Mouse (Mus musculus) megakaryocyte, embryonic 14.5 days (primary cell): Measurements from ENCODE around the gene Adamts16. TPM values are rescaled to one million over a fixed set of nuclear protein-coding genes. Genes with fewer than 3 reads are reported as not detected.
A peak's percentile ranks its signal among the peaks of the same experiment; 100 is the strongest.

Experiments used
- H3K27me3 ChIP-seq: replicated peaks from 2 replicates; pipeline ENCODE3; 2012; ENCODE audit warnings: inconsistent platforms
- H3K36me3 ChIP-seq: replicated peaks from 2 replicates; pipeline ENCODE3; 2012; ENCODE audit warnings: low read length, inconsistent platforms, mixed read lengths
- H3K4me1 ChIP-seq: 2 replicates; pipeline ENCODE4 v1.6.1; 2012; ENCODE audit warnings: inconsistent platforms
- H3K4me3 ChIP-seq: replicated peaks from 2 replicates; pipeline ENCODE3; 2012; ENCODE audit warnings: moderate library complexity, mild to moderate bottlenecking, inconsistent platforms
- H3K9me3 ChIP-seq: 2 replicates; pipeline ENCODE4 v1.6.1; 2012; ENCODE audit warnings: inconsistent platforms
- FLI1 ChIP-seq: IDR thresholded peaks from 2 replicates; pipeline ENCODE4 v1.6.1; 2012; ENCODE audit warnings: low read length, inconsistent platforms, mixed read lengths
- GATA1 ChIP-seq: IDR thresholded peaks from 3 replicates; pipeline ENCODE4 v1.6.1; 2012; ENCODE audit warnings: mixed read lengths, low read length, inconsistent platforms, borderline replicate concordance
- polyA plus RNA-seq: library from polyadenylated mRNA; stranded (reverse); fragments of >175 nt; gene quantifications from 2 replicates; pipeline ENCODE4 v1.2.3, GENCODE M21; 2012; ENCODE audit warnings: low replicate concordance; ENCODE audit not compliant: insufficient read depth

Gene Adamts16
- polyA plus RNA-seq, 1 experiment: not detected

DNA sequence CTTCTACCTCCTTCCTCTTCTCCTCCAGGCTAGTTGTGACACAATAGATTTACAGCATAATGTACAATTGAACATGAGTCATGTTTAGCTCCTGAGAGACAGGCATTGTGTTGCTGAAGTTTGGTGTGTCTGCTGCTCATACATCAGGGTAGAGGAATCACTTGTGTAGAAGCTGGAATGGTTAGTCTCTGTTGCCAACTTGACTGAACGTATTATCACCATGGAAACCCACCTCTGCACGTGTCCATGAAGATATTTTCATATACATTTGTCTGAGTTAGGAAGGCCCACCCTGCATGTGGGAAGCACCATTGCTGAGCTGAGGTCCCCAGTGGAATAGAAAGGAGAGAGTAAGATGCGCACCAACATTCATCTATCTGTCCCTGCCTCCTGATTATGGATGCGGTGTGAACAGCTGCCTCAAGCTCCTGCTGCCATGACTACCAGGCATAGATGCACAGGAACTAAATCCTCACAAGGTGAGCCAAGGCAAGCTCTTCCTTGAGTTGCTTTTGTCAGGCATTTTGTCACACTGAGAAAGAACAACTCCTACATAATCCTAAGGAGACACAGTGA lies 142.7 kb downstream of the Adamts16 start:
- Histone ChIP-seq H3K4me3 (no peak overlapping the region), H3K9me3 (peaks cover 5% of the 10 kb centered on the region; the same call in 1 of the 2 replicates), H3K27me3 (no peaks in the 10 kb centered on the region), H3K4me1 (peaks cover 4% of the 10 kb centered on the region; the same call in 1 of the 2 replicates), H3K36me3 (no peaks in the 10 kb centered on the region)
- no peak for TF ChIP-seq GATA1
- TF ChIP-seq FLI1: no peak

GRCm38 (mm10) chr13:70689452-70689960 lies 152.1 kb downstream of the Adamts16 start:
- H3K36me3 ChIP-seq: no peaks in the 10 kb centered on the region
- no peak overlapping the region for H3K4me3 ChIP-seq
- peaks cover 18% of the 10 kb centered on the region for H3K9me3 ChIP-seq
- no peaks in the 10 kb centered on the region for H3K4me1 ChIP-seq
- TF ChIP-seq FLI1 (no peak), GATA1 (no peak)
- peaks cover 2% of the 10 kb centered on the region for H3K27me3 ChIP-seq

- Histone ChIP-seq H3K4me1 (peaks cover 5% of the 10 kb centered on the region; the same call in 1 of the 2 replicates), H3K36me3 (no peaks in the 10 kb centered on the region), H3K9me3 (peaks cover 18% of the 10 kb centered on the region), H3K4me3 (no peak overlapping the region), H3K27me3 (peaks cover 2% of the 10 kb centered on the region)
- TF ChIP-seq GATA1: no peak
- TF ChIP-seq FLI1: no peak
Measured at GRCm38 (mm10) chr13:70685825-70686224, 155.8 kb downstream of the Adamts16 start.

DNA sequence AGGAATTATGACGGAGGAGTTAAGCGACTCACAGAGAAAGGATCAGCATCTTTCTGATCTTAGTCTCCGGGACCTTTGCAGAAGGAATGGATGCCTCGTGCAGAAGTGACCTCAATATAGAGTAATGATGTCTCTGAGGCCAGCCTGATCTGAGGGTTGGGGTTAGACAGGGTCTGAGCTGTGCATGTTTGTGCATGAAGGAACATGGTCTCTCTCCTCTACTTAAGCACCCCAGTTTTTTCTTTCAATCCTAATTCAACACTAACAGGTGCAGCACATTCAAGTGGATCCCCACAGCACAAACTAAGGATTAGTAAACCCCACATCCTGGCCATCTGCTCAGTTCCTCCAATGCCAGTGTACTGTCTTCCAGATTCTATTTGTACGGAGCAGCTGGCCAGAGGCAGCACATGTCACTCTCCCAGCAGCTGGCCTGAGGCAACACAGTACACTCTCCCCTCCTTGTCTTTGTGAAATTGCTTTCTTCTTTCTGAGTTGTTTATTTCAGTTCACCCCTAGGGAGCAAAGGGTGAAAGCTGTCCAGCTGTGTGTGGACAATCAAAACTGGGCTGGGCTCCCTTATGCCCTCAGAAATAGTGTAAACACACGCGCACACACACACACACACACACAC lies 156.5 kb downstream of the Adamts16 start:
- TF ChIP-seq FLI1 (no peak), GATA1 (no peak)
- no peak overlapping the region for H3K4me3 ChIP-seq
- peaks cover 20% of the 10 kb centered on the region for H3K9me3 ChIP-seq
- no peaks in the 10 kb centered on the region for H3K36me3 ChIP-seq
- H3K27me3 ChIP-seq: peaks cover 2% of the 10 kb centered on the region
- peaks cover 10% of the 10 kb centered on the region; the same call in 1 of the 2 replicates for H3K4me1 ChIP-seq

GRCm38 (mm10) chr13:70681411-70682183 lies 160.0 kb downstream of the Adamts16 start:
- Histone ChIP-seq H3K27me3 (peaks cover 2% of the 10 kb centered on the region), H3K9me3 (peaks cover 17% of the 10 kb centered on the region), H3K4me3 (no peak overlapping the region), H3K36me3 (no peaks in the 10 kb centered on the region), H3K4me1 (peaks cover 10% of the 10 kb centered on the region; the same call in 1 of the 2 replicates)
- TF ChIP-seq GATA1 (no peak), FLI1 (no peak)

- peak overlapping the region; percentile 11 for H3K4me3 ChIP-seq
- peaks cover 17% of the 10 kb centered on the region for H3K9me3 ChIP-seq
- TF ChIP-seq GATA1 (no peak), FLI1 (no peak)
- peaks cover 2% of the 10 kb centered on the region for H3K27me3 ChIP-seq
- H3K36me3 ChIP-seq: no peaks in the 10 kb centered on the region
- peaks cover 10% of the 10 kb centered on the region; the same call in 1 of the 2 replicates for H3K4me1 ChIP-seq
Measured at GRCm38 (mm10) chr13:70680316-70680715, 161.3 kb downstream of the Adamts16 start.

Other genes with a start within 250 kb of the Adamts16 start
- gene Ice1, start 204.2 kb downstream of the Adamts16 start, polyA plus RNA-seq: 0.35 and 3.1 TPM in 2 replicates